Mouse (Mus musculus): ENCODE data around the gene Cntn3.

The Cntn3 gene

GRCm38 (mm10) chr6:102485509-102485908, 87.4 kb downstream of the Cntn3 start:
- in situ Hi-C loops (cut with MboI; ENCODE audit: unreplicated experiment in 2 of 2): no loop called here

- in situ Hi-C loops (cut with MboI; ENCODE audit: unreplicated experiment in 2 of 2): no loop called here
Observed at GRCm38 (mm10) chr6:102478320-102479080, 94.4 kb downstream of the Cntn3 start.

- in situ Hi-C loops (cut with MboI; ENCODE audit: unreplicated experiment in 2 of 2): no loop called here
Observed at GRCm38 (mm10) chr6:102438353-102438752, 134.5 kb downstream of the Cntn3 start.

GRCm38 (mm10) chr6:102427549-102427948, 145.4 kb downstream of the Cntn3 start:
- in situ Hi-C loops (cut with MboI; ENCODE audit: unreplicated experiment in 2 of 2): no loop called here

- in situ Hi-C loops (cut with MboI; ENCODE audit: unreplicated experiment in 2 of 2): no loop called here
Observed at GRCm38 (mm10) chr6:102421781-102422180, 151.1 kb downstream of the Cntn3 start.

GRCm38 (mm10) chr6:102388590-102388989, 184.3 kb downstream of the Cntn3 start:
- in situ Hi-C loops (cut with MboI; ENCODE audit: unreplicated experiment in 2 of 2): no loop called here

- in situ Hi-C loops (cut with MboI; ENCODE audit: unreplicated experiment in 2 of 2): no loop called here
Observed at GRCm38 (mm10) chr6:102372112-102372511, 200.8 kb downstream of the Cntn3 start.

GRCm38 (mm10) chr6:102363880-102364279, 209.0 kb downstream of the Cntn3 start:
- in situ Hi-C loops (cut with MboI; ENCODE audit: unreplicated experiment in 2 of 2): no loop called here

GRCm38 (mm10) chr6:102363291-102363832, 209.5 kb downstream of the Cntn3 start:
- in situ Hi-C loops (cut with MboI; ENCODE audit: unreplicated experiment in 2 of 2): no loop called here

GRCm38 (mm10) chr6:102332144-102332543, 240.8 kb downstream of the Cntn3 start:
- in situ Hi-C loops (cut with MboI; ENCODE audit: unreplicated experiment in 2 of 2): no loop called here

- in situ Hi-C loops (cut with MboI; ENCODE audit: unreplicated experiment in 2 of 2): no loop called here
Observed at GRCm38 (mm10) chr6:102326711-102327110, 246.2 kb downstream of the Cntn3 start.

GRCm38 (mm10) chr6:102322614-102323284, 250.2 kb downstream of the Cntn3 start:
- in situ Hi-C loops (cut with MboI; ENCODE audit: unreplicated experiment in 2 of 2): no loop called here

- in situ Hi-C loops (cut with MboI; ENCODE audit: unreplicated experiment in 2 of 2): no loop called here
Observed at GRCm38 (mm10) chr6:102319755-102320154, 253.1 kb downstream of the Cntn3 start.

GRCm38 (mm10) chr6:102282889-102283288, 290.0 kb downstream of the Cntn3 start:
- in situ Hi-C loops (cut with MboI; ENCODE audit: unreplicated experiment in 2 of 2): no loop called here

GRCm38 (mm10) chr6:102231015-102231414, 341.9 kb downstream of the Cntn3 start:
- in situ Hi-C loops (cut with MboI; ENCODE audit: unreplicated experiment in 2 of 2): no loop called here

GRCm38 (mm10) chr6:102186316-102186715, 386.6 kb downstream of the Cntn3 start:
- in situ Hi-C loops (cut with MboI; ENCODE audit: unreplicated experiment in 2 of 2): no loop called here

- in situ Hi-C loops (cut with MboI; ENCODE audit: unreplicated experiment in 2 of 2): loop anchor here in 1 of 2 experiments (10.0 kb wide), 1 partner anchor 1524 kb away; no protein-coding TSS in a partner anchor
Observed at GRCm38 (mm10) chr6:102170913-102171312, 402.0 kb downstream of the Cntn3 start.

GRCm38 (mm10) chr6:102161186-102161585, 411.7 kb downstream of the Cntn3 start:
- in situ Hi-C loops (cut with MboI; ENCODE audit: unreplicated experiment in 2 of 2): no loop called here

GRCm38 (mm10) chr6:102121676-102122075, 451.2 kb downstream of the Cntn3 start:
- in situ Hi-C loops (cut with MboI; ENCODE audit: unreplicated experiment in 2 of 2): no loop called here

GRCm38 (mm10) chr6:102120003-102120402, 452.9 kb downstream of the Cntn3 start:
- in situ Hi-C loops (cut with MboI; ENCODE audit: unreplicated experiment in 2 of 2): no loop called here

- in situ Hi-C loops (cut with MboI; ENCODE audit: unreplicated experiment in 2 of 2): no loop called here
Observed at GRCm38 (mm10) chr6:102113629-102114028, 459.3 kb downstream of the Cntn3 start.
